Mouse (Mus musculus) hindbrain, embryonic 13.5 days (tissue): ENCODE results near the gene Oaz3. TPM values are rescaled to one million over a fixed set of nuclear protein-coding genes. Genes with fewer than 3 reads are reported as not detected.

Experiments used
- polyA plus RNA-seq: library from polyadenylated mRNA; unstranded; fragments of >200 nt; fragmentation: Nextera tagmentation; extraction: Ambion mirVana; gene quantifications from 2 replicates; pipeline ENCODE4 v1.2.1, GENCODE M21; 2015

Oaz3 gene
- polyA plus RNA-seq, 1 experiment from 2014 or later, result 1.0 TPM

Other genes starting within 250 kb of the Oaz3 start
- gene Gm5286, start 247.2 kb downstream of the Oaz3 start, polyA plus RNA-seq, result not detected in 2 replicates
- not detected in 2 replicates for gene Gm4778, start 179.9 kb downstream of the Oaz3 start, polyA plus RNA-seq
- gene Them4, start 133.8 kb downstream of the Oaz3 start, polyA plus RNA-seq, result 41.0 and 41.5 TPM in 2 replicates
- gene Them5, start 101.8 kb downstream of the Oaz3 start, polyA plus RNA-seq, result 0.13 TPM in 1 of 2 replicates, not detected in the other
- 1.7 and 1.8 TPM in 2 replicates for gene C2cd4d, start 81.5 kb downstream of the Oaz3 start, polyA plus RNA-seq
- 0.42 and 0.50 TPM in 2 replicates for gene Rorc, start 71.1 kb downstream of the Oaz3 start, polyA plus RNA-seq
- 0.81 and 0.96 TPM in 2 replicates for gene Lingo4, start 45.4 kb downstream of the Oaz3 start, polyA plus RNA-seq
- gene Tdrkh, start 30.6 kb downstream of the Oaz3 start, polyA plus RNA-seq, result 58.8 and 59.7 TPM in 2 replicates
- gene Mrpl9, start 597 bp downstream of the Oaz3 start, polyA plus RNA-seq, result 58.8 and 62.2 TPM in 2 replicates
- gene Celf3, start 34.4 kb upstream of the Oaz3 start, polyA plus RNA-seq, result 294 and 312 TPM in 2 replicates
- gene Riiad1, start 36.4 kb upstream of the Oaz3 start, polyA plus RNA-seq, result 25.0 and 27.1 TPM in 2 replicates
- 73.6 and 74.7 TPM in 2 replicates for gene Snx27, start 138.8 kb upstream of the Oaz3 start, polyA plus RNA-seq
- gene Gm10972, start 199.2 kb upstream of the Oaz3 start, polyA plus RNA-seq, result not detected in 2 replicates
- gene Tuft1, start 215.0 kb upstream of the Oaz3 start, polyA plus RNA-seq, result 4.2 and 4.5 TPM in 2 replicates
- gene Selenbp2, start 249.6 kb upstream of the Oaz3 start, polyA plus RNA-seq, result 0.52 TPM in 1 of 2 replicates, not detected in the other